Mouse (Mus musculus): ENCODE data around the gene Kif18b. TPM values are rescaled to one million over a fixed set of nuclear protein-coding genes. Genes with fewer than 3 reads are reported as not detected.

Gene Kif18b
- polyA plus RNA-seq (2012; rRNA removed; ENCODE audit: low replicate concordance): 3.2 and 4.7 TPM in 2 replicates

DNA sequence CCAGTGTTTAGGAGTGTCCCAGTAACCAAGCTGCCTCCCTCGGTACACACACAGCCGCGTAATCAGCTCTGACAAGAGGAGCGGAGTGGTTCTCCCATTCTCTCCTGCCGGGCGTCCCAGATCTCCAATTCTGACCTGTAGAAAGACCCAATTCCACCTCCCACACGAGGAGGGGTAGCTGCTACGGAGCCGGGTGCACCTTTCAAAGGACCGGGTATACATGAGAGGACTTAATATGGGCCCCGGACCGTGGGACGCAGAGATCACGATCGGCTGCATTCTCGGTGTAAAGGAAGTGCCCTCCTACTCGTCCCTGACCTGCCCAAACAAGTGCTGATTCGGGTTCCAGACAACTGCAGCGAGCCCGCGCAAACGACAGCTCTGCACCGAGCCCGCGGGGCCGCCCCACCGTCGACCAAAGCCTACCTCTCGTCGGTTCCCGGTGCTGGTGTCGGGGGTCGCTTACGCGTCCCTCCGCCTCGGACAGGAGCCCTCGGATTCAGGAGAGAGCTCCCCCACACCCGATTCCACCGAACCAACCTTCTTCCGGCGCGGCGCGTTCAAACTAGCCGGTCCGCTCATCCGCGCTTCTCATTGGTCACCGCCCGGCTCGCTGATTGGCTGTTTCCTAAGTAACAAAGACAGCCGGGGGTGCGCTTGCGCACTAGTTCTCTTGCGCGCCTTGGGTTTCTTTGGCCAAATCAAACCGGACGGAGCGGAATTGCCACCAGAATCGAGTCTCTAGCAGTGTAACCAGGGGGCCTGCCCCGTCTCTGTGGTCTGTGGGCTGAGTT, at the start of gene Kif18b:
Gene Kif18b (minus strand): TSS at position 568 of the 794 bp plus-strand sequence.

GRCm38 (mm10) chr11:102946265-102946991, 21.5 kb upstream of the Kif18b start, which contains the start of gene C1ql1:
Gene C1ql1, minus strand, starts transcription at chr11:102946688.

DNA sequence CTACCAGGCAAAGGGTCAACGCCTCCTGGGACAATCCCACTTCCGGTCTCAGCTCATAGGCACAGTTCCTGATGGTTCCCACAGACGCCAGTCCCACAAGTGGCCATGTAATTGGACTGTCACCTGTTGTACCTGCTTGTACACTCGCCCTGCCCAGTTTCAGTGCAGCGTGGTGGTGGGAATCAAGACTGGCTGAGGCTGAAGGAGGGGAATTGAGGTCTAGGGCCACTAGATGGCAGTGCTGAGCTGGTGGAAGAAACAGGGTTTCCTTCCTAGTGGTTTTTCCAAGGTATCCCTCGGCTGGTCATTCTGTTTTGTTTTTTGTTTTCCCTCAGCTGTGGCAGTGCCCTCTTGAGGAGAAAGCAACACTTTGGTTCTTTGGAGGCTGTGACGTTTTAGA, 24.2 kb downstream of the Kif18b start, which contains the start of gene Gfap:
Gene Gfap (minus strand): TSS at position 150 of the 400 bp plus-strand sequence.

DNA sequence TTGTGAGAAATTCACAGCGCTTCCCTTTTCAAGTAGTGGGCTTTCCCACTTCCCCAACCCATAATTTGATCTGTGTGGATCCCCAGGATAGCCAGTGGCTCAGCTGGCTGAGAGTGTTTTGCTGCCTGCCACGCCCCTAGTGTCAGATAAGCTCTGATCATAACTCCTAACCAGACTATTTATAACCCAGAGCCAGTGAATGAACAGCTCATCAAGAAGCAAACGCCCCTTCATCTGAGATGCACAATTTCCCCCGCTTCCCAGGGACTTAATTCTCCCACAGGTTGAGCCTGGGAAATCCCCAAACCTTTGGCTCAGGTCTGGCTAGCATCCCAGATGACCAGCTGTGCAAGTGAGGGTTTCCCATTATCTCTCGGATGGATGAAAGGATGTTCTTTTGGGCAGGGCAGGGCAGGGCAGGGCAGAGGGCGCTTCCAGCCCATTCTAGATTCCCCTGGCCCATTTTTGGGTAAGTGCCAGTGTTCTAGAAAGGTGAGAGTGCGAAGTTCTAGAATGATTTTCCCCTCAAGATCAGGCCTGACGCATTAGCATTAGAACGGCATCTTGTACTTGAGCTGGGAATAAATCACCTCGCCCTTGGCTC, 40.2 kb downstream of the Kif18b start, which contains the start of gene Fam187a:
Gene Fam187a (plus strand): TSS at position 554 of the 604 bp plus-strand sequence.

GRCm38 (mm10) chr11:102880585-102881313, 44.2 kb downstream of the Kif18b start, which contains the start of the genes Eftud2 and Ccdc103:
Gene Eftud2, minus strand, starts transcription at chr11:102880985.
Gene Ccdc103, plus strand, starts transcription at chr11:102881204.

Other genes with a start within 250 kb of the Kif18b start
- 1.1 and 1.3 TPM in 2 replicates for gene Ccdc43, start 227.3 kb downstream of the Kif18b start, polyA plus RNA-seq (2012; rRNA removed; ENCODE audit: low replicate concordance)
- gene Adam11, start 163.7 kb downstream of the Kif18b start, polyA plus RNA-seq (2012; rRNA removed; ENCODE audit: low replicate concordance): 4.8 and 5.4 TPM in 2 replicates
- gene Gjc1, start 105.4 kb downstream of the Kif18b start, polyA plus RNA-seq (2012; rRNA removed; ENCODE audit: low replicate concordance): 0.77 and 1.4 TPM in 2 replicates
- 0.82 TPM in 1 of 2 replicates, not detected in the other for gene Higd1b, start 89.3 kb downstream of the Kif18b start, polyA plus RNA-seq (2012; rRNA removed; ENCODE audit: low replicate concordance)
- gene Eftud2, start 44.1 kb downstream of the Kif18b start, polyA plus RNA-seq (2012; rRNA removed; ENCODE audit: low replicate concordance): 109 and 119 TPM in 2 replicates
- gene Ccdc103, start 43.9 kb downstream of the Kif18b start, polyA plus RNA-seq (2012; rRNA removed; ENCODE audit: low replicate concordance): not detected in 2 replicates
- not detected in 2 replicates for gene Fam187a, start 40.0 kb downstream of the Kif18b start, polyA plus RNA-seq (2012; rRNA removed; ENCODE audit: low replicate concordance)
- 0.30 and 0.81 TPM in 2 replicates for gene Gfap, start 24.2 kb downstream of the Kif18b start, polyA plus RNA-seq (2012; rRNA removed; ENCODE audit: low replicate concordance)
- gene C1ql1, start 21.6 kb upstream of the Kif18b start, polyA plus RNA-seq (2012; rRNA removed; ENCODE audit: low replicate concordance): 0.40 and 0.77 TPM in 2 replicates
- gene Nmt1, start 103.1 kb upstream of the Kif18b start, polyA plus RNA-seq (2012; rRNA removed; ENCODE audit: low replicate concordance): 18.1 and 18.6 TPM in 2 replicates
- gene Dcakd, start 103.2 kb upstream of the Kif18b start, polyA plus RNA-seq (2012; rRNA removed; ENCODE audit: low replicate concordance): 51.3 and 51.6 TPM in 2 replicates
- gene Plcd3, start 176.5 kb upstream of the Kif18b start, polyA plus RNA-seq (2012; rRNA removed; ENCODE audit: low replicate concordance): 5.3 and 6.8 TPM in 2 replicates
- gene Acbd4, start 176.6 kb upstream of the Kif18b start, polyA plus RNA-seq (2012; rRNA removed; ENCODE audit: low replicate concordance): 108 and 223 TPM in 2 replicates
- gene Hexim1, start 191.1 kb upstream of the Kif18b start, polyA plus RNA-seq (2012; rRNA removed; ENCODE audit: low replicate concordance): 6.7 and 9.3 TPM in 2 replicates
- 1.1 and 1.6 TPM in 2 replicates for gene Hexim2, start 207.3 kb upstream of the Kif18b start, polyA plus RNA-seq (2012; rRNA removed; ENCODE audit: low replicate concordance)
- 2.8 and 7.3 TPM in 2 replicates for gene Fmnl1, start 246.0 kb upstream of the Kif18b start, polyA plus RNA-seq (2012; rRNA removed; ENCODE audit: low replicate concordance)